Mouse (Mus musculus): ENCODE results near the gene Nudt6. TPM values are rescaled to one million over a fixed set of nuclear protein-coding genes. Genes with fewer than 3 reads are reported as not detected.

The Nudt6 gene
- polyA plus RNA-seq, 1 experiment from 2014 or later, result 6.2 TPM

GRCm38 (mm10) chr3:37381457-37381856 lies 38.6 kb downstream of the Nudt6 start:
- no peak for ATAC-seq (ENCODE audit: insufficient number of reproducible peaks, low FRiP score, low TSS enrichment, low read depth)
- WGBS, result 48% methylated on average over 6 of the region's 6 CpGs
- Histone ChIP-seq H3K27me3 (no peaks in the 10 kb centered on the region), H3K4me1 (peaks cover 48% of the 10 kb centered on the region), H3K4me3 (replicated peaks) (no peak overlapping the region), H3K27ac (replicated peaks) (peak overlapping the region; percentile 86), H3K36me3 (no peaks in the 10 kb centered on the region), H3K9ac (no peak overlapping the region), H3K9me3 (replicated peaks) (no peaks in the 10 kb centered on the region), H3K4me2 (replicated peaks) (no peak overlapping the region)

DNA sequence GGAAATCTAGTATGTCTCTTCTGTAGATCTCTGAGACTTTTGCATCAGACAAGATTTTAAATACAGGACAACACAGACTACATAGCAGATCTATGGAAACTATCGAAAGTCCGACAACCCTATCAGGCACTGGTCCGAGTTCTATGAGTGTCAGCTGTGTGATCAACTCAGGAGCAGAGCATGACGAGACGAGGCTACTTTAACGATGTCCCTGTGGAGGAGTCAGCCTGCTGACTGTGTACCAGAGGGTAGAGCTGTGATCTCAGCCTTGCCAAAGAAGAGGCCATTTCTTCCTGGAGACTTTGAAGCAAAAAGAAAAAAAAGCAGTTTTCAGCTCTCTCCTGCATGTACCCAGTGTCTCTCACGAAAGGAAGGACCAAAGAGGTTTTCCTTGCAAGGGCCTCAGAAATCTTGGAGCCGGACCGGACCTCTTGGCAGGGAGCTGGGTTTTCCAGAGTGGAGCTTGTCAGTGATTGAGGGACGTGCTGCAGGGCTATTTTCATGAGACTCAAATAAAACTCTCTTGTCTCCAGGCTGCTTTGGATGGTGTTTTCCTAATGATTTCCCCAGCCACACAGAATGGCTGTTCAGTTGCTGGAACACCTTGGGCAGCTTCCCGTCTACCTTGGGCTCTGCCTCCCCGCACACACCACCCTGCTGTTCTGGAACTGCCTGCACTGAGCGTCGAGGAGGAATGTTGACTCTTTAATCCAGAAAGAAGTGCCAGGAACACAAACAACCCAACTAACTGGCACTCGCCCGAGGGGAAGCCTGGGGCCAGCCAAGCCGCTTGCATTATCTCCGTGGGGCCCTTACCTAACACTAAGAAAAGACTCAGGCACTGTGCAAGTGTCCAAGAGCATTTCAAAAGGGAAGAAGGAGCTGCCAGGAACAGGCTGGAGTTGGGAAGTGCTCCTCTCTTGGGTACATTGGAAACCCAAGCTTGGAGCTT lies 39.8 kb downstream of the Nudt6 start:
- Histone ChIP-seq H3K4me3 (replicated peaks) (no peak overlapping the region), H3K27ac (replicated peaks) (peak overlapping the region; percentile 86), H3K36me3 (no peaks in the 10 kb centered on the region), H3K27me3 (no peaks in the 10 kb centered on the region), H3K9me3 (replicated peaks) (no peaks in the 10 kb centered on the region), H3K9ac (no peak overlapping the region), H3K4me2 (replicated peaks) (no peak overlapping the region), H3K4me1 (peaks cover 48% of the 10 kb centered on the region)
- ATAC-seq (ENCODE audit: insufficient number of reproducible peaks, low FRiP score, low TSS enrichment, low read depth), result peak; percentile 67
- WGBS, result 50% methylated on average over 18 of the region's 18 CpGs

- H3K4me1 ChIP-seq, result peaks cover 44% of the 10 kb centered on the region
- ATAC-seq (ENCODE audit: insufficient number of reproducible peaks, low FRiP score, low TSS enrichment, low read depth), result no peak
- 82% methylated on average over 14 of the region's 14 CpGs for WGBS
- no peaks in the 10 kb centered on the region for H3K36me3 ChIP-seq
- H3K4me2 ChIP-seq (replicated peaks), result no peak overlapping the region
- H3K4me3 ChIP-seq (replicated peaks), result no peak overlapping the region
- no peak overlapping the region for H3K9ac ChIP-seq
- no peaks in the 10 kb centered on the region for H3K9me3 ChIP-seq (replicated peaks)
- peak overlapping the region; percentile 86 for H3K27ac ChIP-seq (replicated peaks)
- no peaks in the 10 kb centered on the region for H3K27me3 ChIP-seq
Observed at GRCm38 (mm10) chr3:37379201-37379600, 40.8 kb downstream of the Nudt6 start.

GRCm38 (mm10) chr3:37378412-37378811 lies 41.6 kb downstream of the Nudt6 start:
- Histone ChIP-seq H3K27me3 (no peaks in the 10 kb centered on the region), H3K9me3 (replicated peaks) (no peaks in the 10 kb centered on the region), H3K4me3 (replicated peaks) (no peak overlapping the region), H3K9ac (no peak overlapping the region), H3K4me1 (peaks cover 40% of the 10 kb centered on the region), H3K36me3 (no peaks in the 10 kb centered on the region), H3K4me2 (replicated peaks) (no peak overlapping the region), H3K27ac (replicated peaks) (peak overlapping the region; percentile 29; the same call in 1 of the 2 replicates)
- 54% methylated on average over 6 of the region's 6 CpGs for WGBS
- 0 out of 2 replicates have a peak, but pooled peaks have one; percentile 16 for ATAC-seq (ENCODE audit: insufficient number of reproducible peaks, low FRiP score, low TSS enrichment, low read depth)

GRCm38 (mm10) chr3:37377926-37378325 lies 42.1 kb downstream of the Nudt6 start:
- H3K9ac ChIP-seq, result no peak overlapping the region
- H3K27ac ChIP-seq (replicated peaks), result peak overlapping the region; percentile 29; the same call in 1 of the 2 replicates
- 66% methylated on average over 6 of the region's 6 CpGs for WGBS
- H3K4me1 ChIP-seq, result peaks cover 38% of the 10 kb centered on the region
- no peaks in the 10 kb centered on the region for H3K9me3 ChIP-seq (replicated peaks)
- H3K27me3 ChIP-seq, result no peaks in the 10 kb centered on the region
- no peak for ATAC-seq (ENCODE audit: insufficient number of reproducible peaks, low FRiP score, low TSS enrichment, low read depth)
- H3K4me2 ChIP-seq (replicated peaks), result no peak overlapping the region
- no peak overlapping the region for H3K4me3 ChIP-seq (replicated peaks)
- no peaks in the 10 kb centered on the region for H3K36me3 ChIP-seq

DNA sequence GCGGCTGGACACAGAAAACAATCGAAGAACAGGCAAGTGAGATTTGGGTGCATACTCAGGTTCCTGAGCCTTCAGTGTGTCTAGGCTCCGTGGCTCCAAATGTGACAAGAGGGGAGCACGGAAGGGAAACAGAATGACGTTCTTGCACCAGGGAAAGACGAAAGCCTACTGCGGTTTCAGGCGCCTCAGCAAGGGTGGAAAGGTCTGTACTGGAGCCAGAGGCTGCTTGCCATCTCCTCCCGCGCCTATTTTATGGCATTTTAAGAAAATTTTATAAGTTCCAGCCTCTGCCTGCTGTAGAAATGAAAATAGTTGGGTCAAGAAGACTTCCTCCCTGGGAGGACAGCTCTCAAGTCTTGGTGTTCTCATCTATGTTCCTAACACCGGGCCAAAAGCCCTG lies 46.3 kb downstream of the Nudt6 start:
- no peak overlapping the region for H3K9ac ChIP-seq
- H3K27me3 ChIP-seq, result no peaks in the 10 kb centered on the region
- peaks cover 15% of the 10 kb centered on the region; the same call in 1 of the 2 replicates for H3K4me1 ChIP-seq
- H3K9me3 ChIP-seq (replicated peaks), result no peaks in the 10 kb centered on the region
- no peak overlapping the region for H3K4me3 ChIP-seq (replicated peaks)
- no peak for ATAC-seq (ENCODE audit: insufficient number of reproducible peaks, low FRiP score, low TSS enrichment, low read depth)
- H3K4me2 ChIP-seq (replicated peaks), result no peak overlapping the region
- WGBS, result 67% methylated on average over 11 of the region's 11 CpGs
- H3K36me3 ChIP-seq, result no peaks in the 10 kb centered on the region
- peak overlapping the region; percentile 76 for H3K27ac ChIP-seq (replicated peaks)

DNA sequence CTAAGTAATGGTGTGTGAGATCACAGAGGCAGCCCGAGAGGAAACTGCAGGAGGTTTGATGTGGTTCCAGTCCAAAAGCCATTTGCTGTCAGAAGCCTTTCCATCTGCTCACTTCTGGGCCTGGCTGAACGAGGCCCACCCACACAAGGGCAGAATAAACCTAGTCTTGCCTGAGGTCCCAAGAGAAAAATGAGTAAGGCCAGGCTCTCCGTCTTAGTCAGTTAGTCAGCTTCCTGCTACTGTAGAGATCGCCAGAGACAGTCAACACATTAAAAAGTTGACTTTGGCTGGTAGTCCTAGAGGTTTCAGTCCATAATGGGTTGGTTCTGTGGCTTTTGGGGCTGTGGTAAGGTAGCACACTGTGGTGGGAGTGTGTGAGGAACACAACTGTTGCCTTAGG lies 49.6 kb downstream of the Nudt6 start:
- Histone ChIP-seq H3K4me3 (replicated peaks) (no peak overlapping the region), H3K27me3 (no peaks in the 10 kb centered on the region), H3K36me3 (no peaks in the 10 kb centered on the region), H3K9ac (no peak overlapping the region), H3K4me1 (peaks cover 8% of the 10 kb centered on the region; the same call in 1 of the 2 replicates), H3K4me2 (replicated peaks) (no peak overlapping the region), H3K27ac (replicated peaks) (no peak overlapping the region), H3K9me3 (replicated peaks) (no peaks in the 10 kb centered on the region)
- no peak for ATAC-seq (ENCODE audit: insufficient number of reproducible peaks, low FRiP score, low TSS enrichment, low read depth)
- WGBS, result 58% methylated on average over 4 of the region's 4 CpGs

DNA sequence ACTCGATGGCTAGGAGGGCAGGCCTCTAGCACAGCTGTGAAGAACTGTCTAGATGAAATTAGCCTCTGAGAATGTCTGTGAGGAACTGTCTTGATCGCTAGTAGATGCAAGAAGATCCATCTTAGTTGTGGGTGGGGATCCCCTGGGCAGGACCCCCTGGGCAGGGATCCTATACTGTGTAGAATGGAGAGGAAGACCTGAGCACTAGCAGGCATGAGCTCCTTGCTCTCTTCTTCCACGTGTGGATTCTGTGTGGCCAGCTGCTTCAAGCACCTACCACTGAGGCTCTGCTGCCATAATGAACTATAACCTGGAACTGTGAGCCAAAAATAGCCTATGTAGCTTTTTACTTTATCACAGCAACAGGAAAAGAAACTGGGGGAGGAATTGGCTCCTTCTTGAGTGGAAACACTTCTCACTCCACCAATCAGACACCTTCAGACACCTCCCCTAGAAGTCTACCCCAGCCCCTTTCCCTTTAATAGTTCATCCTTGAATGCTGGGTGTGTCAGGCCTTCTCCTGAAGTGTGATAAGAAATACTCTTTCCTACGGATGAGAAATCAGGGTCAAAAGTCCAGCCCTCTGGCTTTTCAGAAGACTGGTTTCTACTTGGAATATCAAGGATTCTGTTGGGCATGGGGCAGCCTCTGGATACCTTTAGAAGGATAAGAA lies 53.5 kb downstream of the Nudt6 start:
- no peak overlapping the region for H3K4me2 ChIP-seq (replicated peaks)
- ATAC-seq (ENCODE audit: insufficient number of reproducible peaks, low FRiP score, low TSS enrichment, low read depth), result no peak
- no peaks in the 10 kb centered on the region for H3K36me3 ChIP-seq
- H3K4me3 ChIP-seq (replicated peaks), result no peak overlapping the region
- peaks cover 3% of the 10 kb centered on the region; the same call in 1 of the 2 replicates for H3K4me1 ChIP-seq
- no peaks in the 10 kb centered on the region for H3K27me3 ChIP-seq
- 58% methylated on average over 4 of the region's 4 CpGs for WGBS
- no peaks in the 10 kb centered on the region for H3K9me3 ChIP-seq (replicated peaks)
- H3K9ac ChIP-seq, result no peak overlapping the region
- H3K27ac ChIP-seq (replicated peaks), result no peak overlapping the region

DNA sequence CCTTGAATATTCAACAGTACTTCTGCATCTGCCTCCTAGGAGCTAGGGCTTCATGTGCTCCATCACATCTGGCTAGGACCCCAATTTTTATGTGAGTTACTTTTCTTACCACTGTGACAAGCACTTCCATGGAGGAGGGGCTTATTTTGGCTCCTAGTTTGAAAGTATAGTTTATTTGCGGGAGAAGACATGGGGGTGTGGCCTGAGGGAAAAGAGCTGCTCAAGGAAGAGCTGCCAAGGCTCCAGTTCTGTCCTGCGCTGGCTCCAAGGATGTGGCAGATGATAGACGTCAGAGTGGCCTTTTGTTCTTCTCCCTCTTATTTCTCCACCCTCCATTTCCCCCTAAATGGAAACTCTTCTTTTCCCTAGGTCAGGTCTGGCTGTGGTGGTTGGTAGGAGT lies 54.0 kb downstream of the Nudt6 start:
- WGBS, result 29% methylated on average over 3 of the region's 3 CpGs
- no peak overlapping the region for H3K27ac ChIP-seq (replicated peaks)
- no peak for ATAC-seq (ENCODE audit: insufficient number of reproducible peaks, low FRiP score, low TSS enrichment, low read depth)

DNA sequence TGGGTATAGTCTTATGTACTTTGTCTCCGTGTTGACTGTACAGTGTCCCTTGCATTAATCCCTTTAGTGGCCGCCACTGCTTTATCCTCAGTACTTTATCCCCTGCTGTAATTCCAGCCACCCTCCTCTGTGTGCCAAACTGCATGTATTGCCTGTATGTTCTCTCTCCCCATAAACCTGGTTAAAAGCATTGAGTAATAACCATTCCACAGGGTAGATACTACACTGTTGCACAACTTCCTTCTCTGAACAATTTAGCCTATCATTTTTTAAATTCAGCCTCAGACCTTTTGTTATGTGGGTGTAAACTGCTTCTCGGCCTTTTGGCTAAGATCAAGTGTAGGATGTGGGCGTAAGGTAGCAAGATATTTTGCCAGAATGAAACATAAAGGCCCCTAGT lies 54.9 kb downstream of the Nudt6 start:
- no peaks in the 10 kb centered on the region for H3K27me3 ChIP-seq
- peaks cover 3% of the 10 kb centered on the region; the same call in 1 of the 2 replicates for H3K4me1 ChIP-seq
- H3K4me3 ChIP-seq (replicated peaks), result no peak overlapping the region
- no peak overlapping the region for H3K4me2 ChIP-seq (replicated peaks)
- no peak overlapping the region for H3K27ac ChIP-seq (replicated peaks)
- WGBS, result 87% methylated on average over 4 of the region's 4 CpGs
- ATAC-seq (ENCODE audit: insufficient number of reproducible peaks, low FRiP score, low TSS enrichment, low read depth), result no peak
- H3K36me3 ChIP-seq, result no peaks in the 10 kb centered on the region
- H3K9ac ChIP-seq, result no peak overlapping the region
- H3K9me3 ChIP-seq (replicated peaks), result no peaks in the 10 kb centered on the region

More for the DNA sequence above, 54.0 kb downstream of the Nudt6 start:
- H3K36me3 ChIP-seq, result no peaks in the 10 kb centered on the region
- no peak overlapping the region for H3K9ac ChIP-seq
- no peak overlapping the region for H3K4me3 ChIP-seq (replicated peaks)
- no peaks in the 10 kb centered on the region for H3K27me3 ChIP-seq
- no peak overlapping the region for H3K4me2 ChIP-seq (replicated peaks)
- H3K4me1 ChIP-seq, result peaks cover 3% of the 10 kb centered on the region; the same call in 1 of the 2 replicates
- no peaks in the 10 kb centered on the region for H3K9me3 ChIP-seq (replicated peaks)

GRCm38 (mm10) chr3:37360729-37361128 lies 59.3 kb downstream of the Nudt6 start:
- H3K9ac ChIP-seq, result no peak overlapping the region
- no peak overlapping the region for H3K4me3 ChIP-seq (replicated peaks)
- no peak overlapping the region for H3K4me2 ChIP-seq (replicated peaks)
- H3K4me1 ChIP-seq, result no peaks in the 10 kb centered on the region
- 76% methylated on average over 9 of the region's 9 CpGs for WGBS
- H3K27ac ChIP-seq (replicated peaks), result no peak overlapping the region
- H3K36me3 ChIP-seq, result no peaks in the 10 kb centered on the region
- no peak for ATAC-seq (ENCODE audit: insufficient number of reproducible peaks, low FRiP score, low TSS enrichment, low read depth)
- H3K9me3 ChIP-seq (replicated peaks), result no peaks in the 10 kb centered on the region
- H3K27me3 ChIP-seq, result no peaks in the 10 kb centered on the region

All from embryonic facial prominence, embryonic 15.5 days (tissue).